Mouse (Mus musculus): ENCODE data around the gene Jph2. TPM values are rescaled to one million over a fixed set of nuclear protein-coding genes. Genes with fewer than 3 reads are reported as not detected.

The Jph2 gene
- 2.4 and 2.7 TPM in 2 replicates for polyA plus RNA-seq (2015; fragmentation: Nextera tagmentation; extraction: Ambion mirVana)

DNA sequence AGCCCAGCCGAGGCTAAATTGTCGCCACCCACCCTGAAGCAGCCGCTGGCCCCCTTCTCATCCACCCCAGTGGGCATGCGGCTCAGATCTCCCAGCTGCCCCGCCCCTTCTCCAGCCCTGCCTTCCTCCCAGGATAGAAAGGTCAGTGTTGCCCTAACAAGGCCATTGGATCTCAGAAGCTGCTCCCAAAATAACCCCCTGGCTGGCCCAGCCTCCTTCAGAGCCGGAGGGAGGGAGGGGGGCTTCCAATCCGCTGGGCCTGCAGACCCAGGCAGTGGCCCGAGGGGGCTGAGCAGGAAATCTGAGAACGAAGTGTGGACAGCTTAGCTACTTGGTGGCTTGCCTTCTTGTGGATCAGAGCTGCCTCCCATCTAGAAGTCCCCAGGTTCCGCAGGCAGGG is at the start of gene Jph2:
Jph2 (minus strand) TSS at position 89 of the 400 bp plus-strand sequence.
- Histone ChIP-seq H3K9me3 (no peaks in the 10 kb centered on the region), H3K27me3 (no peaks in the 10 kb centered on the region), H3K4me1 (peaks cover 18% of the 10 kb centered on the region), H3K4me3 (peak within 1 kb of the TSS; percentile 23), H3K9ac (peak within 1 kb of the TSS; percentile 48), H3K36me3 (no peaks in the 10 kb centered on the region), H3K27ac (0 out of 2 replicates have a peak within 1 kb of the TSS, but pooled peaks have one; percentile 1), H3K4me2 (replicated peaks) (peak within 1 kb of the TSS; percentile 51)
- 4% methylated on average over 10 of the region's 10 CpGs for WGBS
- ATAC-seq (ENCODE audit: low FRiP score, low read depth), result peak; percentile 84

DNA sequence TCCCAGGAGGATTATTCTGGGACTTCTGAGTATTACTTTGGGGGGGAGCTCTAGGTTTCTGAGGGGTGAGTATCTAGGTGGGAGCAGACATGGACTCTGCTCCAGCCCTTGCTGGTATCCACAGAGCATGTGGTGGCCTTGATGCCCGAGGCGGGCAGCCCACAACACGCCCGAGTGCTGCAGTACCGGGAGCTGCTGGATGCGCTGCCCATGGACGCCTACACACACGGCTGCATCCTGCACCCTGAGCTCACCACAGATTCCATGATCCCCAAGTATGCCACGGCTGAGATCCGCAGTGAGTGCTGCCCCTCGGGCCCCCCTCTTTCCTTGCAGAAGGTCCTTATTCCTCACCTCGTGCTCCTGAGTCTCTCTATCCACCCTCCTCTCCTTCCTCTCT is 49.6 kb upstream of the Jph2 start:
- no peaks in the 10 kb centered on the region for H3K27me3 ChIP-seq
- WGBS, result 83% methylated on average over 12 of the region's 12 CpGs
- no peak overlapping the region for H3K4me3 ChIP-seq
- ATAC-seq (ENCODE audit: low FRiP score, low read depth), result no peak
- H3K4me1 ChIP-seq, result no peaks in the 10 kb centered on the region
- H3K36me3 ChIP-seq, result no peaks in the 10 kb centered on the region
- no peak overlapping the region for H3K4me2 ChIP-seq (replicated peaks)
- H3K9ac ChIP-seq, result no peak overlapping the region
- no peak overlapping the region for H3K27ac ChIP-seq
- no peaks in the 10 kb centered on the region for H3K9me3 ChIP-seq

DNA sequence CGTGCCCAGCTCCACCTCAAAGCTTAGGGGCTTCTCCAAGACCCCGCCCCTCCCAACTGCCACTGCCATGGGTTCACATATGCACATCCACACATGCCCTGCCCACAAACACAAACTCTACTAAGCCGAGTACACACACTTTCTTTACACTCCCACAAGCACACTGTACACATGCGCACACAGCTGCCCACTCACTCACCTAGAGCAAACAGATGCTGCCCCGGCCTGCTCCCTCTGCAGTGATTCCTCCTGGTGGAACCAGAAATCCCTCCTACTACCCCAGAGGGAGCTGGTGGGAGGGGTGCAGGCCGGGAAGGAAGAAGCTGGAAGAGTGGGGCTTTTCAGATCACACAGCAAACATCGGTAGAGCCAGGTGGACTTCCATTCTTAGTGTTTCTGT is 46.2 kb upstream of the Jph2 start:
- Histone ChIP-seq H3K27me3 (peaks cover 15% of the 10 kb centered on the region), H3K27ac (no peak overlapping the region), H3K9me3 (no peaks in the 10 kb centered on the region), H3K4me3 (no peak overlapping the region), H3K9ac (no peak overlapping the region), H3K4me1 (0 out of 2 replicates have a peak, but pooled peaks cover under 1% of the 10 kb centered on the region), H3K4me2 (replicated peaks) (no peak overlapping the region), H3K36me3 (no peaks in the 10 kb centered on the region)
- ATAC-seq (ENCODE audit: low FRiP score, low read depth), result no peak
- 63% methylated on average over 7 of the region's 7 CpGs for WGBS

DNA sequence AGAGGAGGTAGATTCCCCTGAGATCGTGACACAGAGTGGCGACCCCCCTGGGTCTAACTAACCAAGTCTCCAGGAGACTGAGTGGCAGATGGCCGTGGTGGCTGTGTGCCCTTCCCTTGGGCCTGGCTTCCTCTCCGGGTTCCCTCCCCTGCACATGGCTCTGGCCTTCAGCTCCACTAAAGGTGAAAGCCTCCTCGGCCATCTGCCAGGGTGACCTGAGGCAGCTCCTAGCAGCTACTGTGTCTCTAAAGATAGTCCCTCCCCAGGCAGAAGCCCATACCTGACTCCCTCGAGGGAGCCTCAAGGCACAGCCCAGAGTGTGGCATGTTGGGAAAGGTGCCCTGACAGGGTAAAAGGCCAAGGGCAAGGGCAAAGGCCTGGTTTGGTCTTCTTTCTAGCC is 45.8 kb upstream of the Jph2 start:
- H3K9me3 ChIP-seq, result no peaks in the 10 kb centered on the region
- no peak for ATAC-seq (ENCODE audit: low FRiP score, low read depth)
- H3K4me3 ChIP-seq, result no peak overlapping the region
- no peak overlapping the region for H3K9ac ChIP-seq
- WGBS, result 59% methylated on average over 6 of the region's 6 CpGs
- no peak overlapping the region for H3K4me2 ChIP-seq (replicated peaks)
- peaks cover 6% of the 10 kb centered on the region for H3K4me1 ChIP-seq
- H3K36me3 ChIP-seq, result no peaks in the 10 kb centered on the region
- no peak overlapping the region for H3K27ac ChIP-seq
- peaks cover 20% of the 10 kb centered on the region for H3K27me3 ChIP-seq

DNA sequence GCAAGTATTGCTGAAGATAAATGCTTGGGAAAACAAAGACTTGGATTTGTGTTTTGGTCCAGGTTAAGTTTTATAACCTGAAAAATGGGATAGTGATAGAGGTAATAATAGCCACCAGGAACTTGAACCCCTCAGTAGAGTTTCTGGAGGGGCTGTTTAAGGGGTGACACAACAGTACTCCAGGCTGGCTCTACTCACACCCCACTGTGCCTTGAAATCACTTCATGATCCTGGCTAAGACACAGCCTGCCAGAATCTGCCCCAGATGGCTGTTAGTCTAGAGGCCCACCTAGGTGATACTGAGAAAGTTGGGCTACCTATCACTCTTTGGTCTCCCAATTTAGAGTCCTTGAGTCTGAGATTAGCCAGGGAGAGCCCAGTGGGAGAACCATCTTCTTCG is 41.7 kb upstream of the Jph2 start:
- ATAC-seq (ENCODE audit: low FRiP score, low read depth), result no peak
- H3K36me3 ChIP-seq, result no peaks in the 10 kb centered on the region
- no peak overlapping the region for H3K27ac ChIP-seq
- no peak overlapping the region for H3K9ac ChIP-seq
- peaks cover 10% of the 10 kb centered on the region for H3K4me1 ChIP-seq
- no peak overlapping the region for H3K4me3 ChIP-seq
- H3K27me3 ChIP-seq, result peaks cover 40% of the 10 kb centered on the region
- 48% methylated on average over 1 of the region's 1 CpGs for WGBS
- H3K9me3 ChIP-seq, result no peaks in the 10 kb centered on the region
- H3K4me2 ChIP-seq (replicated peaks), result no peak overlapping the region

DNA sequence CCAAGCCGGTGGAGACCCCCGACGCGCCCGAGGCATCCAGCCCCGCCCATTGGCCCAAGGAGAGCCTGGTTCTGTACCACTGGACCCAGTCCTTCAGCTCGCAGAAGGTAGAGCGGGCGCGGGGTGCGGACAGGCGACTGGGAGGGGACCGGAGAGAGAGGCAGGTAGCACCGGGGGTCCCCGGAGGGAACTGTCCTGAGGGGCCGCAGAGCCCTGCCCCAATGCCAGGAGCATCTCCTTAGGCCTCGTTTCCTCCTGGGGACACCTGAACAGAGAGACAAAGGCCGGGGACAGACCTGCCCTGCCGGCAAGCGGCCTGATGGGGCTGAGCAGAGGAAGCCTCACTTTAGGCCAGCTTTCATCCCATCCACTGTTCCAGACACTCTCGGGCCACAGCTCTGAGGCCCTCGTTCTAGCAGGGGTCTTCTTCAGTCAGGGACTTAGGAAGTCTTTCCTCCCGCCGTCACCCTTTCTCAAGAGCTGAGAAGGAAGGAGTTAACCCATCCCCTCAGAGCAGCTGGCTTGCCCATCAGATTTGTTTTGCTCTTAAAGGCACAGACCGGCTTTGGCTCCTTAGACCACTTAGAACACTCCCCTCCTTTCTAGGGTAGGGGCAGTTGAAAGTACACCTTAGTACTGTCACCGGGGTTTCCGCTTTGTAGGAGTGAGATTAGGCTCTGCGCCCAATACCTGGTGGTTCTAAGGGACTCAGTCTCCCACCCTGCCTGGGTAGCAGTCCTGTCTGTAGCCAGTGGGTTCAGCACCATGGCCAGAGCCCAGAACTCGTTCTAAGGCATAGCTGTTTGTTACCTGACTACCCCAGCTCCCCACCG is 41.0 kb upstream of the Jph2 start:
- no peaks in the 10 kb centered on the region for H3K9me3 ChIP-seq
- peaks cover 10% of the 10 kb centered on the region for H3K4me1 ChIP-seq
- WGBS, result 1% methylated on average over 30 of the region's 30 CpGs
- H3K9ac ChIP-seq, result no peak overlapping the region
- no peak for ATAC-seq (ENCODE audit: low FRiP score, low read depth)
- no peak overlapping the region for H3K27ac ChIP-seq
- no peaks in the 10 kb centered on the region for H3K36me3 ChIP-seq
- H3K27me3 ChIP-seq, result peaks cover 40% of the 10 kb centered on the region
- H3K4me2 ChIP-seq (replicated peaks), result peak overlapping the region; percentile 52
- H3K4me3 ChIP-seq, result peak overlapping the region; percentile 24

DNA sequence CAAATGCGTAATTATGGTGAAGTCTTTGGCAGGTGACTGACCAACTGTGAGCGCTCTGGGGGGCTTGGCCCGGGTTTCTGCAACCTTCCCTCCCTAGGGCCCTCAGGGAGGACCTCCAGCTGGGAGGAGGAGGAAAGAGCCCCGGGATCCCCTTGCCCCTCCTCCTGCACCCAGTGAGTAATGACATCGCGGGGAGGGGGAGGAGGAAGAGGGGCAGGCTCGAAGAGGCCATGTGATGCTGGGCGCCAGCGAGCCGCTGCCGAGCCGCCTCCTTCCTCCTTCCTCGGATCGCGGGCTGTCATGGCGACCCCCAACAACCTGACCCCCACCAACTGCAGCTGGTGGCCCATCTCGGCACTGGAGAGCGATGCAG is 40.4 kb upstream of the Jph2 start, which contains the start of gene Gdap1l1:
Gdap1l1 (plus strand) TSS at position 231 of the 373 bp plus-strand sequence.
- Histone ChIP-seq H3K9ac (no peak within 1 kb of the TSS), H3K4me1 (peaks cover 10% of the 10 kb centered on the region), H3K27me3 (peaks cover 40% of the 10 kb centered on the region), H3K27ac (no peak within 1 kb of the TSS), H3K4me3 (peak within 1 kb of the TSS; percentile 24), H3K4me2 (replicated peaks) (peak within 1 kb of the TSS; percentile 52), H3K36me3 (no peaks in the 10 kb centered on the region), H3K9me3 (no peaks in the 10 kb centered on the region)
- WGBS, result under 1% methylated on average over 16 of the region's 18 CpGs
- ATAC-seq (ENCODE audit: low FRiP score, low read depth), result no peak

DNA sequence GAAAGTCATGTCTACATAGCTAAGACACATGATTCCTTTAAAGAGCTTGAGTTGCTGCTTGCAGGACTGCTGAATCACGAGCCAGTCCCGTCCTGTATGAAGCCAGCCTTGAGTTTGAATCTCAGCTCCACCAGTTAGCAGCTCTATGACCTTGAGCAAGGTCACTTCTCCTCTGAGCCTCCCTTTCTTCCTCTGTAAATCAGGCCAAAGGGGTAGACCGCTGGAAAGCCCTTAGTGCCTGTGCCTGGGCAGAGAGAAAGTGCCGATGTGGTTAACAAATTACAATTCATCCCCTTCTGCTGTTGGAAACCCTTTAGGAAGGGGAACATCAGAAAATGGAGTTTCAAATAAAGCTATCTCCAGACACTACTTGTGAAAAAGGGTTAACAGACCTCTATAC is 40.0 kb upstream of the Jph2 start:
- H3K27ac ChIP-seq, result no peak overlapping the region
- no peak overlapping the region for H3K4me3 ChIP-seq
- no peak overlapping the region for H3K4me2 ChIP-seq (replicated peaks)
- 34% methylated on average over 4 of the region's 4 CpGs for WGBS
- H3K4me1 ChIP-seq, result peaks cover 10% of the 10 kb centered on the region
- H3K9ac ChIP-seq, result no peak overlapping the region
- H3K27me3 ChIP-seq, result peaks cover 40% of the 10 kb centered on the region
- H3K36me3 ChIP-seq, result no peaks in the 10 kb centered on the region
- no peaks in the 10 kb centered on the region for H3K9me3 ChIP-seq
- ATAC-seq (ENCODE audit: low FRiP score, low read depth), result no peak

DNA sequence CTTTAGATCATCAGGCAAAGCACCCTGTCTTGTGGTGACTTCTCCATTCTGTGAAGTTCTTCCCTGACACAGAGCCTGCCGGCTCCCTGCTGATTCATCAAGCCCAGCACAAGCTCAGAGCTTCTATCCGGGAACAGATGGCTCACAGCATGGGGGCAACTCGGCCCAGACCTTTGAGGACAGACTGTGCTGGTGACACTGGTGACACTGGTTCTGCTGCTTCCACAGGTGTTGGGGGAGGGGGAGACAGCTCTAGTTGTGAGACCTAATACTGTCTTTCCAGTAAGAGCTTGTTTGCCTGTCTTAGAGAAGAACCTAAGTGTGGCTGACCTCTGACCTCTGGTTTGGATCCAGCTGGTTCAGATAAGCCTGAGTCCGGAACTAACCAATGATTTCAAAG is 36.2 kb upstream of the Jph2 start:
- Histone ChIP-seq H3K4me3 (no peak overlapping the region), H3K27me3 (peaks cover 24% of the 10 kb centered on the region), H3K36me3 (no peaks in the 10 kb centered on the region), H3K9ac (no peak overlapping the region), H3K4me1 (peaks cover 8% of the 10 kb centered on the region), H3K27ac (no peak overlapping the region), H3K9me3 (no peaks in the 10 kb centered on the region), H3K4me2 (replicated peaks) (no peak overlapping the region)
- ATAC-seq (ENCODE audit: low FRiP score, low read depth), result no peak
- WGBS, result 14% methylated on average over 4 of the region's 4 CpGs

DNA sequence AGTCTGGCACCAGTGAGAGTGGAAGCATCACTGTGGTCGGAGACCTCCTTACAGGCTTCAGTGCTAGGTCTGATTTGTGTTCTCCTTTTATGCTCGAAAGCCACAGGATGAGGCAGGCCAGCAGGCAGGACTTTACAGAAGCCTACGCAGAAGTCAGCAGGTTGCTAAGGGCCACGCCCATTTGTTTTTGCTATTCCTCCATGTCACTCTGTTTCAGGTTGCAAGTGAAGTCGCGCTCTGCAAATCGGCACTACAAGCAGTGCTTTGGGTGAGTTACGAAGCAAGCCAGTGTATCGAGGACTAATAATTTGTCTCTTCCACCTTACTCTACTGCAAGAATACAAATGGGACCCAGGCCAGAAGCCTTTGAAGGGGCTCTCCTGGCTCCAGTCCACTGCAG is 33.5 kb upstream of the Jph2 start:
- 83% methylated on average over 9 of the region's 9 CpGs for WGBS
- ATAC-seq (ENCODE audit: low FRiP score, low read depth), result no peak

DNA sequence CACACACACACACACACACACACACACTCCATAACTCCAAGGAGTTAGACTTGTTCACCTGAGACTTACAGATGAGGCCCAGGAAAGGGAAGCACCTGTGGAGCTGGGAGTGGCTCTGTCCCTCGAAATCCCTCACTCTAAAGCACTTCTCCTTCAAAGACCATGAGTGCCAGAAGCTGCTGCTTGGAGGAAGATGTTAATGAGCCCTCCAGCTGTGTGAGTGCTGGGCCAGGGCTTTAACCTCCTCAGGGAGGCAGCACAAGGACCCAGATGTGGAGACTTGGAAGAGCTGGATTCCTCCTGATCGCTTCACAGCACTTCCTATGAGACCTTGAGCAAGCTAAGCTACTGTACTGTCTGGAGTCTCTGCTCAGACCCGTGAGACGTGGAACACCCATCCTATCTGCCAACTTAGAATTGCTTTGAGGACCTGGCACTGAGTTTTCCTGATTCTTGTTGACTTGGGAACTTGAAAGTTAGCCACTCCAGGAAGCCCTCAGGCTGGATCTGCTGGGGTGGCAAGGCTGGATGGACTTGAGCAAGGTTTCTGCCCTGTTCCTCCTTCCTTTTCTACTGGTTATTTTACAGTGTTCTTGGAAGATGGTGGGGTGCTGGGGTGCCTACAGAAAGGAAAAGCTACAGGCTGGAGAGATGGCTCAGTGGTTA is 30.7 kb upstream of the Jph2 start:
- H3K9ac ChIP-seq, result no peak overlapping the region
- H3K4me1 ChIP-seq, result no peaks in the 10 kb centered on the region
- ATAC-seq (ENCODE audit: low FRiP score, low read depth), result no peak
- H3K9me3 ChIP-seq, result no peaks in the 10 kb centered on the region
- no peak overlapping the region for H3K27ac ChIP-seq
- no peak overlapping the region for H3K4me2 ChIP-seq (replicated peaks)
- WGBS, result 25% methylated on average over 4 of the region's 4 CpGs
- H3K36me3 ChIP-seq, result no peaks in the 10 kb centered on the region
- no peaks in the 10 kb centered on the region for H3K27me3 ChIP-seq
- H3K4me3 ChIP-seq, result no peak overlapping the region

More for the DNA sequence above, 33.5 kb upstream of the Jph2 start:
- Histone ChIP-seq H3K27ac (no peak overlapping the region), H3K27me3 (no peaks in the 10 kb centered on the region), H3K36me3 (no peaks in the 10 kb centered on the region), H3K4me2 (replicated peaks) (no peak overlapping the region), H3K9ac (no peak overlapping the region), H3K4me3 (no peak overlapping the region), H3K9me3 (no peaks in the 10 kb centered on the region), H3K4me1 (no peaks in the 10 kb centered on the region)

DNA sequence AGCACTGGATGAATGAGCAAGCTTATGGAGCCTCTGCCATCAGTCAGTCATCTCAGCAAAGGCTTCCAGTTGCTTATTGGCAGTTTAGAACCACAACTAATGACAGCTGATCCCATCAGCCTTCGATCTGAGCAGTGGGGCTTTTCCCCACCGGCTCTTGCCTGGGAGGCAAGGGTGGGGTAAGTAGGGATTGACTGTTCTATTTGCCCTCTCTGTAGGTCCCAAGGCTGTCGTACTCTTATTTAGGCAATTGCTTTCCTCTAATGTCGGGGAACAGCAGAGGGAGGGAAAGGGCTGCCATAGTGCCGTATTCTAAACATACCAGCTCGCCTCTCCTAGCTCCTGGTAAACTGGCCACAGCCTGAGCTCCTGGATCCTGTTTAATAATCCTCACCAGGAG is 26.8 kb upstream of the Jph2 start, which contains the start of gene Oser1:
Oser1 (minus strand) TSS at position 101 of the 400 bp plus-strand sequence.
- 79% methylated on average over 6 of the region's 6 CpGs for WGBS
- Histone ChIP-seq H3K4me3 (no peak within 1 kb of the TSS), H3K4me2 (replicated peaks) (no peak within 1 kb of the TSS), H3K27ac (no peak within 1 kb of the TSS), H3K27me3 (no peaks in the 10 kb centered on the region), H3K4me1 (peaks cover 12% of the 10 kb centered on the region), H3K36me3 (no peaks in the 10 kb centered on the region), H3K9ac (no peak within 1 kb of the TSS), H3K9me3 (no peaks in the 10 kb centered on the region)
- ATAC-seq (ENCODE audit: low FRiP score, low read depth), result no peak
